Mouse (Mus musculus): Measurements from ENCODE around the gene Ccdc27.

Gene Ccdc27

DNA sequence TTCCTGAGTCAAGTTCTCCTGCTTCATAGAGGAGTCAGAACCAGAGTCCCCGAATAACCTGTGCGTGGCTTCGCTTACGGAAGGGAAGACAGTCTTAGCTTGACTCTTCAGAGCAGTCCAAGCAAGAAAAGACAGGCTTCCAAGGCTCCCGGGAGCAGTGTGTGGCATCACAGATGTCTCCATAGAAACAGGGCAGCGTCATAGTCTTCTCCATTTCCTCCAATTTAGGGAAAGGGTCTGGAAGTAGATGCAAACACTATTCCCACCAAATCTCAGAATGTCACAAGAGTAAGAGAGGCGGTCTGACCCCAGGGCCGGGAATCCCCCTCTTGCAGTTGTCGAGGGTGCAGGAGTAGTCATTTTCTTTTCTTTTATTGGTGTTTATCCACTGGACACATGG is at the start of gene Ccdc27:
Ccdc27 (minus strand) TSS at position 101 of the 400 bp plus-strand sequence.
- no peak for DNase-seq (ENCODE audit: low spot score in 2 of 2)

GRCm38 (mm10) chr4:154091356-154091755 is 48.9 kb upstream of the Ccdc27 start:
- no peak for DNase-seq (ENCODE audit: low spot score in 2 of 2)

DNA sequence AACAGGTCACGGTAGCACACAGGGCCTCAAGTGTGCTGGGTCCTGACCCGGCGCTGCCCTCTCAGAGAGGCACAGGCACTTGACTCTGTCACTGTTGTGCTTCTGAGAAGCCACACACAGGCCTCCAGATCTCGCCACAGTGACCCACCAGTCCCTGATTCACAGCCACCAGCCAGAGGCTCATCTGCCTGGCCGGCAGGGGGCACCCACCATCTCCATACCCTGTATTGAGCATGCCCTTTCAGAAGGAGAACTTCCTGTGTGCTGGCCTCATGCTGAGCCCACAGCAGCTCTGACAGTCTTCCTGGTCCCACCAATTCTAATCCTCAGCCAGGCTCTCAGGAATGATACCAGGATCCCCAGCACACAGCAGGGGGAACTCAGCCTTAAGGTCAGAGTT is 46.7 kb upstream of the Ccdc27 start:
- no peak for DNase-seq (ENCODE audit: low spot score in 2 of 2)

GRCm38 (mm10) chr4:154086436-154086835 is 44.0 kb upstream of the Ccdc27 start:
- DNase-seq (ENCODE audit: low spot score in 2 of 2): no peak

GRCm38 (mm10) chr4:154085856-154086255 is 43.4 kb upstream of the Ccdc27 start:
- no peak for DNase-seq (ENCODE audit: low spot score in 2 of 2)

- no peak for DNase-seq (ENCODE audit: low spot score in 2 of 2)
Observed at GRCm38 (mm10) chr4:154081974-154082373, 39.5 kb upstream of the Ccdc27 start.

- DNase-seq (ENCODE audit: low spot score in 2 of 2): no peak
Observed at GRCm38 (mm10) chr4:154081021-154081420, 38.5 kb upstream of the Ccdc27 start.

- no peak for DNase-seq (ENCODE audit: low spot score in 2 of 2)
Observed at GRCm38 (mm10) chr4:154080211-154080610, 37.7 kb upstream of the Ccdc27 start.

DNA sequence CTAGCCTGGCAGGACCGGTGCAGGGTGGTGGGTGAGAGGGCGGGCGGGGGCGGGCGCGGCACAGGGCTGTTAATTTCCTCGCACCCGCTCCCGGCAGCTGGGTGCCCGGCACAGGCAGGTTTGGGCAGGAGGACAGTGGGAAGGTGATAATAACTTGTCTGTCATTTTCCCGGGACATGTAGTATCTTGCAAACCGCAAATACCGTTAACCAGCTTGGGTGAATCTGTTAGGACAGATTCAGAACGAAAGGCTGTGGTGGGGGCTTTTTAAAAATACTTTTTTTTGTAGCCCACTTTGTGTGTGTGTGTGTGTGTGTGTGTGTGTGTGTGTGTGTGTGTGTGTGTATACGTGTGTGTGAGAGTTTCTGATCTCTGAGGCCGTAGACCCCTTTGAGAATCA is 29.5 kb upstream of the Ccdc27 start:
- DNase-seq (ENCODE audit: low spot score in 2 of 2): no peak

GRCm38 (mm10) chr4:154071521-154071920 is 29.0 kb upstream of the Ccdc27 start:
- peak in 1 of 2 experiments; percentile 29 for DNase-seq (ENCODE audit: low spot score in 2 of 2)

DNA sequence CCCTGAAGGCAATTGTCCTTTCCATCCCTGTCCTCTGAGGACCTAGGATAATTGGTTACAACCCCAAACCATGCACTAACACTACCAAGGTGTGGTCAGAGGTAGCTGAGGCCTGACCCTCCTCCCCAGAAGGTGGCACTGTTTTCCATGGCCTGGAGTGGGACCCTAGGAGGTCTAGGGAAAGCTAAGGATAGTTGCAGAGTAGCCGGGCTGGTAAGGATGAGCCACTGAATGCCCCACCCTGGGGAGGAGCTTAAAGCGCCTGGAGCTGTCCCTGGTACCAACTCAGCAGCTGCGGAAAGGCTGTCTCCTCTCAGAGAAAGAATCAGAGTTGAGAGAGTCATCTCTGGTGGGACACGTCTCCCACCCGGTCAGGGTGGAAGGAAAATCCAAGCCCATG is 28.4 kb upstream of the Ccdc27 start:
- no peak for DNase-seq (ENCODE audit: low spot score in 2 of 2)

DNA sequence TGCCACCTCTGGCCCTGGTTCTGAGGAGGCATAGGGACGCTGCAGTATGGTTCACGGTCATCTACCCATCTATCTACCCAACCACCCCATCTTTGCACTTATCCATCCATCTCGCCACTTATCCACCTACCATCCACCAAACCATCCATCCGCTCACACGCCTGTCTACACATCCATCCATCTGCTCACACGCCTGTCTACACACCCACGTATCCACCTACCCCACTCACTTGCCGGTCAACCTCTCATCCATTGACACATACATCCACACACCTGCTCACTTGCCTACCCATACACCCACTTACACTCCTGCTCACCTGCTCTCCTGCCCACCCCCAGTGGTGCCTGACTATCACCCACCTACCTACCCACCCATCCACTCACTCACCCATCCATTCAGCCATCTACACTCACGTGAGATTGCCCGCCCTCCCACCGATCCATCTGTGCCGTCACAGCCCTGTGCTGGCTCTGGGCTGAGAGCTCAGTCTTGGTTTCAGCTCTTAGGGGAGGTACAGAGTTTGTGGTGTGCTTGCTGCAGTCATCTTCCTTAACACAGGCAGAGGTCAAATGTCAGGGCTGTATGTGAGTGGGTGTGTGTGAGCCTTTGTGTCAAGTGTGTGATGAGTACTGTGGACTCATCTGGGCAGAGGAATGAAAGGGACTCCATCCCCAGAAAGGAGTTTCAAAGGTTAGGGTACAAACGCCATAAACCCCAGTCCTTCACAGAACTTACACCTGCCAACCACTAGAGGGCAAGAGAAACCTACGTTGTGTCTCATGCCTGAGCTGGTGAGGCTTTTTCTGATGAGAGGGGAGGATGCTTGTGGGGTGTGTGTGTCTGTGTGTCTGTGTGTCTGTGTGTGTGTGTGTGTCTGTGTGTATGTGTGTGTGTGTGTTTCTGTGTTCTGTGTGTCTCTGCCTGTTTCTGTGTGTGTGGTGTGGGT is 22.6 kb upstream of the Ccdc27 start:
- DNase-seq (ENCODE audit: low spot score in 2 of 2): no peak

DNA sequence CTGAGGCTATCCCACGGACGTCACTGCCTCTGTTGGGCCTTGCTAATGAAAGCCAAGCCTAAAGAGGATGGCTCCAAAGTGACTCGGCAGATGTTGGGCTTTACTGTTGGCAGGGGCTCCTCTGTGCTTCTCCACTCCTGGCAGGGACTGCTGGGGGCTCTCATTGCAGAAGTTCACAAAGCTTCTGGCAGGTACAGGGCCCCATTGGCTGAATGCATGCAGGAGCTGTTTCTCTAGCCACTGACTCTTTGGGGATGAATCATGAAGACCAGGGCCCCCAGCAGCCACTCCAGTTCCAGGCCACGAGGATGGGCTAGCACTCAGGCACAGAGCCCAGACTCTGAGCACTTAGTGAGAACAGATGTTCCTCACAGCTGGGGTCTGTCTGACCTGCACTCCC is 15.2 kb upstream of the Ccdc27 start:
- no peak for DNase-seq (ENCODE audit: low spot score in 2 of 2)

DNA sequence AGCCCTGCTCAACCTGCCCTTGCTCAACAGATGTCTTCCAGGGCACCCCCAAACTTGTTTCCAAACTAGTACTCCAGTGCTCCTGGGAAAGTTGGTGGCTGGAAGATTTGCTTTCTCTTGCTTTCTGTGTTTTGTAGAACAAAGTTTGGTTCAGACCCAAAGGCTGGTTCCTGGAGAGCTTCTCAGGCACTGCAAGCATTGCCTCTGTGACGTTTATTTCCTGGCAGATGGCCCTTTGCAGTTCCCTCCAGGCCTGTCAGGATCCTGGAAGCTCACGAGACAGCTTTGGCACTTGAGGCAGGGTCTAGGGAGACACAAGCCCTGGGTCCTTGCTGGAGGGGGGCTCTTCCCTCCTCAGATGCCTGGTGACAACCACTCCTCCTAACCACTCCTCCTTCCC is 14.2 kb upstream of the Ccdc27 start:
- no peak for DNase-seq (ENCODE audit: low spot score in 2 of 2)

- no peak for DNase-seq (ENCODE audit: low spot score in 2 of 2)
Observed at GRCm38 (mm10) chr4:154056046-154056445, 13.6 kb upstream of the Ccdc27 start.

GRCm38 (mm10) chr4:154055482-154055881 is 13.0 kb upstream of the Ccdc27 start:
- DNase-seq (ENCODE audit: low spot score in 2 of 2): no peak

DNA sequence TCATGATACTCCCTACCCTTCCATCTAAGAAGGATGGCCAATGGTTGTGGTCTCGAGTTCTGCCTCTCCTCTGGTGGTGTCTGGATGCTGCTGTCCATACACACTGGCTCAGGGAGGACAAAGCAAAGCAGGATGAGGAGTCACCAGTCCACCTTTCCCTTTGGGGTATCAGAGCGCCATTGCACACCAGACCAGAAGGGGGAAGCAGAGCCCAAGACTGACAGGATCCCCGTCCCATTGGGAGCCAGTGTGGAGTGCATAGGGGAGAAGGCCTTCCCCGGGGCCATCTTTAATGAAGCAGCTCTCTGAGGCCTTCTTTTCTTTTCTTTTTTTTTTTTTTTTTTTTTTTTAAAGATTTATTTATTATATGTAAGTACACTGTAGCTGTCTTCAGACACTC is 10.6 kb upstream of the Ccdc27 start:
- DNase-seq (ENCODE audit: low spot score in 2 of 2): no peak

- DNase-seq (ENCODE audit: low spot score in 2 of 2): no peak
Observed at GRCm38 (mm10) chr4:154051401-154051800, 8.9 kb upstream of the Ccdc27 start.

DNA sequence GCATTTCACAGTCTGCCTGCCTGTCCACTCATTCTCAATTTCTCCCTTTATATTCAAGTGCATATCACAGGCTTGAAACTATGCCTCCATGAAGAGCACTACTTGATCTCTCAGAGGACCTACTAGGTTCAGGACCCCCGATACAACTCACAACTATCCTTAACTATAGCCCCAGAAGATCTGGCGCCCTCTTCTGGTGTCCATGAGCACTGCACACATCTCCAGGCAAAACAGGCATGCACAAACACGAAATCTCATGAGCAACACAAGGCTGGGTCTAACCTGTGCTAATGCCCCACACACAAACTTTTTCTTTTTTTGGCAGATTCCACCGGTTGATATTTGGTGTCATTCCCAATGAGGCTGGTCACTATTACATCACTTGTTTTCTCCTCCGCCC is 3.4 kb upstream of the Ccdc27 start:
- no peak for DNase-seq (ENCODE audit: low spot score in 2 of 2)

DNA sequence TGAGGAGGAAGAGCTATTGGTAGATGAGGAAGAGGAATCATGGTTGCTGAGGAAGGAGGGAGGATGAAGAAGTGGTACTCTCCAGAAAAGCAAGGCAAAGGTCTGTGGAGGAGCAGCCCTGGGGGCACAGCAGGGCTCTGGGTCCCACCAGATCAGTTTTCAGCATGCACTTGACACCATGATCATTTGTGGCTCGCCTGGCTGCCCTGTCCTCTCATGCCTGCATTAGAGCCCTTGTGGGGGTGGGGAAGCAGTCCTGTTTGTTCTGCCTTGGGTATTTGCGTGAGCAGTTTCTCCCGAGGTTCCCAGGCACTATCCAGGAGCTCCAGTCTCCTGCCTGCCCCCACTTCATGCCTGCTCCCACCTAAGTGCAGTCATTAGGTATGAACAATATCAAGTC is 5.4 kb downstream of the Ccdc27 start:
- no peak for DNase-seq (ENCODE audit: low spot score in 2 of 2)

DNA sequence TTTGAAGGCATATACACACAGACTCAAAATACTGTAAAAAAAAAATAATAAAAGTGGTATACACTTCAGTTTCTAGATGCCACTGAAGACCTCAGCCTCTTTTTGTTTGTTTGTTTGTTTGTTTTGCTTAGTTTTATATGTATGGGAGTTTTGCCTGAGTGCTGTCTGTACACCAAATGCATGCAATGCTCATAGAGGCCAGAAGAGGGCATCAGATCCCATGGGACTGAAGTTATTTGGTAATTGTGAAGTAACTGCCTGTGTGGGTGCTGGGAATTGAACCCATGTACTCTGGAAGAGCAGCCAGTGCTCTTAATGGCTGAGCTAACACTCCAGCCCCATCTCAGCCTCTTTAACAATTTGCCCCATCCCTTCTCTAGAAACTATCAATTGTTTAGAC is 13.8 kb downstream of the Ccdc27 start:
- no peak for DNase-seq (ENCODE audit: low spot score in 2 of 2)

- DNase-seq (ENCODE audit: low spot score in 2 of 2): no peak
Observed at GRCm38 (mm10) chr4:154028066-154028465, 14.4 kb downstream of the Ccdc27 start.

GRCm38 (mm10) chr4:154026441-154026761 is 16.1 kb downstream of the Ccdc27 start:
- no peak for DNase-seq (ENCODE audit: low spot score in 2 of 2)

Measured in urinary bladder, adult 18-20 months (tissue).